Mouse (Mus musculus): ENCODE data around the gene Snx17.

The Snx17 gene

DNA sequence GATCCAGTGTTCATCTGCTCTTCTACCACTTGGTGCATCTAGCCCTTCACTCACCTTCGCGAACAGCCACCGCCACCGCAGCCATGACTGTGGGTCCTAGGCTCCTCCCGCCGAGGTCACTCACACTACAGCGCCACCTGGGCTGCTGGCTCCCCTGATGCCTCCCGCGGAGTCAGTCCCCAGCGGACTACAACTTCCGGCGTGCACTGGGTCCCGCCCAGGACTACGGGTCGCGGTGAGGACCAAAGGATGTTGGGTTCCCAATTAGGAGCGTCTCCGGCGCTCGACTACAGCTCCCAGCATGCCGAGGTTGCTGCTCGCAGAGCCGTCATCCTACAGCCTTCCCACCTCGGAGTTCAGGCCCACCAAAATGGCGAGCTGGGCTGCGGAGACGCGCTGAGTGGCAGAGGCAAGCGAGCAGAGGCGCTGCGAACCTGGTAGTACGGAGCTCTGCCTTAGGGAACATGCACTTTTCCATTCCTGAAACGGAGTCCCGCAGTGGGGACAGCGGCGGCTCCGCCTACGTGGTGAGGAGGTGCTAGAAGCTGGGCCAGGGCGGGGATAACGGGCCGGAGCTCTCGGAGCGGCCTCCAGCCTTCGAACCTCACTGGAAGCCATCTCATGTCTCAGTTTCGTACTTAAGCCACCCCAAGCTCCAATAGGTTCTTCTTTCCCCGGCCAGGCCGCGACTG is at the start of gene Snx17, which contains the start of gene Eif2b4:
Gene Snx17 (plus strand): TSS at position 289 of the 692 bp plus-strand sequence.
Gene Eif2b4 (minus strand): TSS at position 492 of the 692 bp plus-strand sequence.
- DNase-seq, result peak; percentile 100

- no peak for DNase-seq
Measured at GRCm38 (mm10) chr5:31149781-31150180, 43.2 kb upstream of the Snx17 start.

GRCm38 (mm10) chr5:31151746-31152145 is 41.3 kb upstream of the Snx17 start:
- DNase-seq, result no peak

DNA sequence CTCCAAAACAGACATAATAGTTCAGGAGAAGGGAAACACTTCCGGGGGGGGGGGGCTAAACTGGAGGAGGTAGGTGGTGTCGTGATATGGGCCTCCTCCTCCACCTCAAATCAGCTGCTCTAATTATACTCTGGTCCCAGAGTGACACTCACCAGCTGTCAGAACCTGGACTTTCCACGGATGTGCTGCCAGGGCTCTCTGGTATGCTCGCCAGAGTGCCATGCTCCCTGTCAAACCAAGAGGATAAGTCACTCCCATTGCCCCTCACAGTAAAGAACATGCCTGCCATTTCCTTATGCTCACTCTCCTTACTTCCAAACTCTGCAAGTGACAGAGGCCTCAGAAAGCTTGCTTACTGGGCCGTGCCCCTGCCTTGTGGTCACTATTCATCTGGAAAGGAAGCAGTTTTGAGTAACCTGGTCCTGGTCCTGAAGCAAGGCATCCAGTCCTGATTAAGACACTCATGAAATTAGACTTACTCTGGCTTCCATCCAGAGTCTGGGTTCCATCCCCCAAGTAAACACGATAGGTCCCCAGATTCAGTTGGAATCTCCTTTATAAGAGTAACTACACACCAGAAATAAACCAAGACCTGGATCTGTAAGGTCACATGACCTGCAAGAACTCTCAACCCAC is 39.4 kb upstream of the Snx17 start:
- no peak for DNase-seq

- DNase-seq, result peak; percentile 87
Measured at GRCm38 (mm10) chr5:31154152-31154553, 38.9 kb upstream of the Snx17 start, which contains the start of gene Mpv17. TSS of gene Mpv17 (minus strand) at chr5:31154251.

- no peak for DNase-seq
Measured at GRCm38 (mm10) chr5:31162462-31162861, 30.6 kb upstream of the Snx17 start.

DNA sequence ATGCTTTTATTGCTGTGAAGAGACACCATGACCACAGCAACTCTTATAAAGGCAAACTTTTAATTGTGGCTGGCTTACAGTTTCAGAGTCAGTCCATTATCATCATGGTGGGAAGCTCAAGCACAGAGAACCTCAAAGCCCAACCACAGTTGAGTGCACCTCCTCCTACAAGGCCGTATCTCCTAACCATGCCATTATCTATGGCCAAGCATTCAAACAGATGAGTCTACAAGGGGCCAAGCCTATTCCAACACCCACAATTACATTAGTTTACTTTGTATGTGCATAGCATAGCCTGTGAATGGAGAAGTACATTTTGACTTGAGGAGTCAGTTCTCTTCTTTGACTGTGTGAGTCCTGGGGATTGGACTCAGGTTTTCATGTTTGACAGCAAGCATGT is 28.1 kb upstream of the Snx17 start:
- no peak for DNase-seq

GRCm38 (mm10) chr5:31168630-31169029 is 24.4 kb upstream of the Snx17 start:
- DNase-seq, result no peak

GRCm38 (mm10) chr5:31179301-31179765 is 13.7 kb upstream of the Snx17 start:
- no peak for DNase-seq

DNA sequence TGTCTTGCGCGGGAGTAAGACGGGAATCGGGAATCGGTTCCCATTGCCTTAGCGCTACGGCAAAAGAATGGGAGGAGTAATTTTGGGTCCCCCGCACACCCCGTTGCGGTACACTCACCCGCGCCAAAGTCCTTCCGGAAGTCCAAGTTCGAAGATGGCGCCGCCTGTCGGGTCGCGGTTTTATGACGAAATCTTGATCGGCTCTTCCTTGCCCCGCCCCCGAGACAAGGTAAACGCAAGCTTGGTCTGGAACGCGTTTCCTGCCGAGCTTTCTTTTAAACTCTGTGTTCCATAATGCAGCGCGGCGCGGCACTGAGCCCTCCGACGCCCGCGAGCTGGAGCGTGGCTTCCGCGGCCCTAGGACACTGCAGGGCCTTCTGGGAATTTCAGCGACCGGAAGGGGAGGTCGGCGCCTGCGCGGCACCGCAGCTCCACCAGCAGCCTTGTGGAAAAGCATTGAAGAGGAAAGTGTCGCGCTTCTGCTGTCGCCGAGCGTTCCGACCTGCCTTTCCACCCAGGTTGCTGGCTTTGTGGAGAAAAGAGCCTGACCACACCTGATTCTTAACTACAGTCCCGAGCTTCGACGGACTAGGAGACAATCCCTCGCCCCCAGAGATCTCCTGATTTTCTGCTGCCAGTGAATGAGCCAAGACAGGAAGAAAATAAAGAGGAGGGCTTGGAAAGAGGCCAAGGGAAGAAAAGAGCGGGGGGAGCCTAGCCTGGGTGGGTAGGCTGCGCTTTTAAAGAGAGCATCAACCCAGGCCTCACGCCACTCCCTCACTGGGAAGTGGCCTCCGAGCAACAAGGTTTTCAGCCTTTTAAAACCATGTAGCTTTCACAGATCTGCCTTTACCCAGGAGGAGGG is 13.0 kb upstream of the Snx17 start, which contains the start of the genes Gm29609 and Gtf3c2:
Gene Gm29609 (minus strand): TSS at position 146 of the 865 bp plus-strand sequence.
Gene Gtf3c2 (minus strand): TSS at position 379 of the 865 bp plus-strand sequence.
- peak; percentile 98 for DNase-seq

- DNase-seq, result no peak
Measured at GRCm38 (mm10) chr5:31181183-31181770, 11.8 kb upstream of the Snx17 start.

- DNase-seq, result no peak
Measured at GRCm38 (mm10) chr5:31183678-31184077, 9.3 kb upstream of the Snx17 start.

DNA sequence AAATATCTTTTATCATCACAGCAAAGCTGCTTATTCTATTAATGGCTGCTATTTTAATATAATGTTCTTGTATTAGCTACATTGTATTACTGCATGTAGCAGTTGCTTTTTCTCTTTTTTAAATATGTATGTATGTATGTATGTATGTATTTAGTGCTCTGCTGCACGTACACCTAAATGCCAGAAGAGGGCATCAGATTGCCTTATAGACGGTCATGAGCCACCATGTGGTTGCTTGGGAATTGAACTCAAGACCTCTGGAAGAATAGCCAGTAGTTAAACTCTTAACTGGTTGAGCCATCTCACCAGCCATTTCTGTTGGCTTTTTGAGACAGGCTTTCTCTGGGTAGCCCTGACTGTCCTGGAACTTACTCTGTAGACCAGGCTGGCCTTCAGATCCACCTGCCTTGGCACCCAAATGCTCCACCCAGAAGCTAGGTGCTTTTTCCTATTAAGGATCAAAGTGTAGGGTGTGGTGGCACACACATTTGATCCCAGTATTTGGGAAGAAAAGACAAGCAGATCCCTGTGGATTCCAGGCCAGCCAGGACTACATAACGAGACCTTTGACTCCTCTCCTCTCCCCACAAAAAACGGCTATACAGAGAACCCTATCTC is 4.7 kb upstream of the Snx17 start:
- DNase-seq, result no peak

- no peak for DNase-seq
Measured at GRCm38 (mm10) chr5:31190201-31190600, 2.8 kb upstream of the Snx17 start.

- no peak for DNase-seq
Measured at GRCm38 (mm10) chr5:31192045-31192938, 735 bp upstream of the Snx17 start.

DNA sequence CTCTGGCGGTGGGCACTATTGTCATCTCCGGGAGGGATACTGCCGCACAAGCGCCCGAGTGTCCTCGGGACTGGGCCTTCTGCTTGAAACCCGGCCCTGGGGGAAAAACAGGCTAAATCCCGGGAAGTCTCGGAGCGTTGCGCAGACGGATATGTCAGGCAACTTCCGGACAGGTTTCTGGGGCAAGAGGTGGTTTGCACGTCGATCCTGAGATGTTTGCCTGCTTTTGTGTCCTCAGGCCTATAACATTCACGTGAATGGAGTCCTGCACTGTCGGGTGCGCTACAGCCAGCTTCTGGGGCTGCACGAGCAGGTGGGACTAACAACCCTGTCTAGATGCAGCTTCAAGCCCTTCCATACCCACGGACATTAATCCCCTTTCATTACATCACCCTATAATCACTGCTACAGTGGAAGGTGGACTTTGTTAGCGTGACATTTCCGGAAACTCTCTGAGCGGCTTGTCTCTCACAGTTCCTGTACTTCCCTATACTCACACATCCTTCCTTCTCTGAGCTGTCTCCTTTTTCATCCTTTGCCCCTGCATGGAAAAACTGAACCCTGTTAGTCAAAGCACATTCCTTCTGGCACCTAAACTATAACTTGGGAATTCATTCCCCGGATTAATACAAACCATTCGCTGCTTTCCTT is 729 bp downstream of the Snx17 start:
- DNase-seq, result no peak

DNA sequence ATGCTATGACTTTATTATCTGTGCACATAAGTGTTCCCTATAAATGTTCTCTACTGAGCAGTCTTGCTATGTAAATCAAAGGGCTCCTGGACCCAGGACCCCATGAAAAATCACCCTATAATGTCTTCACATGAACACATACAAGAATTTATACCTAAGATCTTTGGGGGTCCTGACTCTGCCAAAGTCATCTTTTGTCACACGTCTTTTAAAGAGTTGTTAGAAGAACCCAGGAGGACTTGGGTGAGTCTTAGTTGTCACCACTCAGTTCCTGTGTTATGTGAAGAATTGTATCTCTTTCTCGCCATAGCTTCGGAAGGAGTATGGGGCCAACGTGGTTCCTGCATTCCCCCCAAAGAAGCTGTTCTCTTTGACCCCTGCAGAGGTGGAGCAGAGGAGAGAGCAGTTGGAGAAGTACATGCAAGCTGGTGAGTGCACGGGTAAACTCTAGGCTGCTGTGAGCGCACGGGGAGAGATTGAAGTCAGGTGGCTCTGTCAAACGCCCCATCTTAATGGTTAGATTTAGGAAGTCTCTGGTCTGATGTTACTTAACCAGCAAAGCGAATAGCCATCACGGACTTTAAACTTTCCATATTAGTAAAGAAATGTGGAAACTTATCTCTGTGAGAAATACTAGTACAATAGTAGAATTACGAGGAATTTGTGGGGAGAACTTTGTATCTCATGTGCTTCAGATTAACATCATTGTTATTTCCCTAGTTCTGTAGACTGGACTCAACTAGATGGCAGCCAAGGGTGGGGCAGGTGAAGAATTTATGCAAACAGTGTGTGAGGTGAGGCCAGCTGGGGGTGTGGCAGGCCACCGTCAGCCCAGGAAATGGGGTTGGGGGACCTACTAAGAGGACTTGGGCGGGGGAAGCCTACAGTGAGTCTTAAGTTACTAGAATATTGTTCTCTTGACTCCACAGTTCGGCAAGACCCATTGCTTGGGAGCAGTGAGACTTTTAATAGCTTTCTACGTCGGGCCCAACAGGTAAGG is 1.8 kb downstream of the Snx17 start:
- DNase-seq, result no peak

DNA sequence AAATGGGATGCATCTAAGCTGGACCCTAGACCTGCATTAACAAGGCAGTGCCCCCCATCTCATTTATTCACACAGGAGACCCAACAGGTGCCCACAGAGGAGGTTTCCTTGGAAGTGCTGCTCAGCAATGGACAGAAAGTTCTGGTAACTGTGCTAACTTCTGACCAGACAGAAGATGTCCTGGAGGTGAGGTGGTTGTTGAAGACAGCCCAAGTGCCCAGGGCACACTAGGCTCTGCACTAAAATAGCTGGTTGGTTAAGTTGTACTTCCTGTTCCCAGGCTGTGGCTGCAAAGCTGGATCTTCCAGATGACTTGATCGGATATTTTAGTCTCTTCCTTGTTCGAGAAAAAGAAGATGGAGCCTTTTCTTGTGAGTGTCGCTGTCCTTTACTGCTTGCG is 2.6 kb downstream of the Snx17 start:
- DNase-seq, result no peak

- no peak for DNase-seq
Measured at GRCm38 (mm10) chr5:31196207-31196606, 3.2 kb downstream of the Snx17 start.
